Mouse (Mus musculus) liver, adult 2 months (tissue): ENCODE measurements at regions not wholly inside any gene's neighbourhood (a gene's known extent, or its start where the extent isn't known, plus 50 kb on each side); places are given as distances from the start of the nearest gene placed in this dataset.

ENCODE experiments used
- CTCF ChIP-seq: fragments of 200-500 bp; IDR thresholded peaks from 2 replicates; pipeline ENCODE4 v1.5.1; 2011; ENCODE audit warnings: low read depth, low read length, control low read depth
- POLR2A ChIP-seq: fragments of 200-500 bp; IDR thresholded peaks from 2 replicates; pipeline ENCODE4 v1.6.1; 2011; ENCODE audit warnings: low read length, control low read depth; ENCODE audit not compliant: insufficient read depth; ENCODE audit errors: extremely low read depth

DNA sequence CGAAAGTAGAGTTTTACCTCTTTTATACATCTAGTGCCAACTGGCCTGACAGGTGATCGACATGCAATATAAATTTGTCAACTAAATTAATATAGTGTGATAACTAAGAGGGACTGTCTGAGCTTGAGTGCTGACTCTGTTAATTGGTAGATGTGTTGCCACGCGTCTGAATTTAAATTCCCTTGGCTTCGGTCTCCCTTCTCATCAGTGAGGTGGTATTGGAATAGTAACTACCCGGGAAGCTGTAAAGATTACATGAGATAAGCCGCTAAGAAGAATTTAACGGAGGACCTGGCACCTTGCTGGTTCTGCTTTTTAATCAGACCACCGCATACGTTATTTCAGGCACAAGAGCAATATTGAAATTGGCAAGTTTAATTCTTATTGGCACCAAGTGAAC, 136.7 kb upstream of the Cnot2 start:
- TF ChIP-seq POLR2A (no peak), CTCF (no peak)
